Comparison of ENCODE assay signal across 47 mouse cellular contexts in the genomic region with DNA sequence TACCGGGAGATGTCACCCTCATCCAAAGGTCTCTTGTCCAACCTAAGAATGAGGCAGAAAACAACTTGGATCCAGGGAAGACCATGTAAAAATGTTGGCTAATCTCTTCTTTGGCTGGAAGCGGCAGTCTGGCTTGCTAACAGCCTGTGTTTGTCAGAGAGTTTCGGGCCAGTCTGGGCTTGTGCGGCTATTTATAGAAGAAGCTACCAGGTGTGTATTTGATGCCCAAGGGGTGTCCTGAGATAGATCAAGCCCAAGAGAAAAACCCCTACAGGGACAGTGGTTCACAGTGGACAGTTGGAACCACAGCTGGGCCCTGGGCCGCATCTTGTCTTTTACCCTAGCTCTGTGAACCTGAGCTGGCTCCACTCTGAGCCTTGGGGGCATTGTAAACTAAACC. TPM values are rescaled to one million over a fixed set of nuclear protein-coding genes. Genes with fewer than 3 reads are reported as not detected.
"Had no signal": no experiment of that assay in that cellular context is flagged by ENCODE, and none has a peak within 500 bp of the region (broad histone marks: within the 10 kb centered on the region; RNA-seq: fewer than 3 reads in every experiment).

No protein-coding gene starts in this region.

- H3K27me3 ChIP-seq: limb, embryonic 12.5 days; limb, embryonic 13.5 days; limb, embryonic 15.5 days; liver, embryonic 12.5 days; liver, embryonic 13.5 days; liver, embryonic 15.5 days; lung, embryonic 15.5 days; midbrain, embryonic 12.5 days; midbrain, embryonic 13.5 days; midbrain, embryonic 15.5 days had no signal

- H3K36me3 ChIP-seq: limb, embryonic 10.5 days; limb, embryonic 12.5 days; limb, embryonic 13.5 days; limb, embryonic 15.5 days; liver, embryonic 12.5 days; liver, embryonic 13.5 days; liver, embryonic 15.5 days; lung, embryonic 15.5 days; midbrain, embryonic 10.5 days; midbrain, embryonic 12.5 days; midbrain, embryonic 13.5 days; midbrain, embryonic 15.5 days had no signal

- H3K4me1 ChIP-seq: liver, embryonic 12.5 days; liver, embryonic 13.5 days; liver, embryonic 15.5 days; lung, embryonic 15.5 days; megakaryocyte, embryonic 14.5 days; midbrain, embryonic 13.5 days; midbrain, embryonic 15.5 days had no signal

- DNase-seq: left cerebral cortex, postnatal 4 days; liver; liver, embryonic 13.5 days; liver, postnatal 0 days; lung, adult 18-20 months; lung, adult 2 months; lung, embryonic 14.5 days; lung, postnatal 10 days; lung, postnatal 14 days; lung, postnatal 36 days; lung, postnatal 4 days; midbrain, embryonic 14.5 days had no signal

- H3K4me2 ChIP-seq: limb, embryonic 12.5 days; limb, embryonic 13.5 days; limb, embryonic 15.5 days; liver, embryonic 11.5 days; liver, embryonic 12.5 days; liver, embryonic 13.5 days; liver, embryonic 15.5 days; lung, embryonic 14.5 days; lung, embryonic 15.5 days; midbrain, embryonic 11.5 days; midbrain, embryonic 12.5 days; midbrain, embryonic 13.5 days; midbrain, embryonic 15.5 days had no signal

- H3K9me3 ChIP-seq: limb, embryonic 10.5 days; limb, embryonic 12.5 days; limb, embryonic 13.5 days; limb, embryonic 15.5 days; liver, embryonic 13.5 days; liver, embryonic 15.5 days; lung, embryonic 15.5 days; midbrain, embryonic 10.5 days; midbrain, embryonic 12.5 days; midbrain, embryonic 13.5 days; midbrain, embryonic 15.5 days had no signal

- H3K27ac ChIP-seq: left cerebral cortex, adult 2 months; limb, embryonic 10.5 days; limb, embryonic 12.5 days; limb, embryonic 13.5 days; limb, embryonic 15.5 days; liver, embryonic 12.5 days; liver, embryonic 13.5 days; liver, embryonic 14.5 days; liver, embryonic 15.5 days; lung, embryonic 15.5 days; macrophage; midbrain, embryonic 10.5 days; midbrain, embryonic 12.5 days; midbrain, embryonic 13.5 days; midbrain, embryonic 15.5 days had no signal

- H3K9ac ChIP-seq: limb, embryonic 12.5 days; limb, embryonic 13.5 days; limb, embryonic 15.5 days; liver, embryonic 12.5 days; liver, embryonic 13.5 days; liver, embryonic 14.5 days; liver, embryonic 15.5 days; liver, postnatal 0 days; lung, embryonic 14.5 days; lung, embryonic 15.5 days; midbrain, embryonic 12.5 days; midbrain, embryonic 13.5 days; midbrain, embryonic 15.5 days had no signal

- H3K4me3 ChIP-seq: left cerebral cortex, adult 2 months; limb, embryonic 10.5 days; limb, embryonic 12.5 days; limb, embryonic 13.5 days; limb, embryonic 15.5 days; liver, embryonic 12.5 days; liver, embryonic 13.5 days; liver, embryonic 15.5 days; lung, embryonic 15.5 days; megakaryocyte, embryonic 14.5 days; midbrain, embryonic 10.5 days; midbrain, embryonic 12.5 days; midbrain, embryonic 13.5 days; midbrain, embryonic 15.5 days; myocyte had no signal

RNA-seq across cellular contexts. Expression of gene Gpr12, which starts 21.9 kb away (rescaled TPM):
- total RNA-seq: megakaryocyte progenitor cell, adult 5-6 weeks; megakaryocyte, adult 5-6 weeks; megakaryocyte-erythroid progenitor cell, adult 5-6 weeks; monocyte, adult 5-6 weeks had no signal
- polyA plus RNA-seq: liver, embryonic 12.5 days; lung, adult 2 months; lung, embryonic 14.5 days; lung, embryonic 15.5 days; lung, embryonic 16.5 days; lung, postnatal 0 days; macrophage; myocyte had no signal

RNA-seq across cellular contexts. Expression of gene Gm3415, which starts 51.0 kb away (rescaled TPM):
- total RNA-seq: left cerebral cortex, adult 2 months; left cerebral cortex, adult 8-10 months; left cerebral cortex, postnatal 10 days; left cerebral cortex, postnatal 14 days; left cerebral cortex, postnatal 25 days; left cerebral cortex, postnatal 36 days; left cerebral cortex, postnatal 4 days; liver, adult 2 months; megakaryocyte progenitor cell, adult 5-6 weeks; megakaryocyte, adult 5-6 weeks; megakaryocyte-erythroid progenitor cell, adult 5-6 weeks; midbrain, postnatal 0 days; monocyte, adult 5-6 weeks had no signal
- polyA plus RNA-seq: limb, embryonic 10.5 days; limb, embryonic 11.5 days; limb, embryonic 12.5 days; limb, embryonic 13.5 days; limb, embryonic 14.5 days; limb, embryonic 15.5 days; liver, adult 2 months; liver, embryonic 11.5 days; liver, embryonic 12.5 days; liver, embryonic 13.5 days; liver, embryonic 14.5 days; liver, embryonic 15.5 days; liver, embryonic 16.5 days; liver, postnatal 0 days; lung, adult 2 months; lung, embryonic 14.5 days; lung, embryonic 15.5 days; lung, embryonic 16.5 days; lung, postnatal 0 days; macrophage; midbrain, embryonic 10.5 days; midbrain, embryonic 11.5 days; midbrain, embryonic 12.5 days; midbrain, embryonic 13.5 days; midbrain, embryonic 14.5 days; midbrain, embryonic 15.5 days; midbrain, embryonic 16.5 days; midbrain, postnatal 0 days; myocyte had no signal
